Mouse (Mus musculus) common myeloid progenitor, adult 5-6 weeks (primary cell): ENCODE results near the gene F3. TPM values are rescaled to one million over a fixed set of nuclear protein-coding genes. Genes with fewer than 3 reads are reported as not detected.
"Not testable (repeated sequence)": the region's sequence is repeated elsewhere in the genome, so short reads cannot be mapped to it uniquely, and the experiment has no call there.

Source experiments
- ATAC-seq: replicated peaks from 2 replicates; pipeline ENCODE4 v1.8.0; 2016; ENCODE audit warnings: low read depth, mild to moderate bottlenecking, moderate TSS enrichment, inconsistent platforms; ENCODE audit not compliant: poor library complexity, severe bottlenecking
- total RNA-seq: library from RNA; stranded (forward); fragments of 200-1000, 187-1606 nt; gene quantifications from 2 replicates; pipeline ENCODE4 v1.2.3, GENCODE M21; 2017

F3 gene
- total RNA-seq, 1 experiment from 2014 or later = 1.5 TPM

DNA sequence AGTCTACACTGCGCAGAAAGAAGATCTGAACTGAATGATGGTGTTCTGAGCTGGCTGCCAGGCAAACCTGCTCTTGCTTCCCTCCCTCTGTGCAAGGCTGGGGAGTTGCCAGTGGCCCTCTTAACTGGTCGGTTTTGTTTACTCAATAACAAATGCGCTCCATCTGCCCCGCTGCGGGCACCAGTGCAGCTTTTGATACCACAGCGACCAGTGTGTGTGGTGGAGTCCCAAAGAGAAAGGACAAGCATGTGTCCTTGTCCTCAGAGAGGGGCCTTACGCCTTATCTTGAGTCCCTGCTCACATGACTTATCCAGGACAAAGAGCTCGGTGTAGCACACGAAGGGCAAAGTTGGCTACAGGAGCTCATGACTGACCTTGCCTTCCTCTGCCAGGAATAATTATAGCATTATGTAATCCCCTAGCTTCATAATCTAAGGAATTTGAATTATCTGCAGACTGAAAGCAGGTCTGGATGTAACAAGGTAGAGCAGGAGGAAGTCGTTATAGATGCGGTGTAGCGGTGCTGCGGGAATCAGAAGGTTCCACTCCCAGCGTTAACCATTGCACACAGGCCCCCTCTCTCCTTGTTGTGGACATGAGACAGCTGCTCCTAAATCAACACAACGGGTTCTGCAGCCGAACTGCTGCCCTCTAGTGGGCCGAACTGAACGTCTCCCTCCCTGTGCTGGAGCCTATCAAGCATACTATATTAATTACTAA is 12.8 kb downstream of the F3 start:
- peak; percentile 73 for ATAC-seq

DNA sequence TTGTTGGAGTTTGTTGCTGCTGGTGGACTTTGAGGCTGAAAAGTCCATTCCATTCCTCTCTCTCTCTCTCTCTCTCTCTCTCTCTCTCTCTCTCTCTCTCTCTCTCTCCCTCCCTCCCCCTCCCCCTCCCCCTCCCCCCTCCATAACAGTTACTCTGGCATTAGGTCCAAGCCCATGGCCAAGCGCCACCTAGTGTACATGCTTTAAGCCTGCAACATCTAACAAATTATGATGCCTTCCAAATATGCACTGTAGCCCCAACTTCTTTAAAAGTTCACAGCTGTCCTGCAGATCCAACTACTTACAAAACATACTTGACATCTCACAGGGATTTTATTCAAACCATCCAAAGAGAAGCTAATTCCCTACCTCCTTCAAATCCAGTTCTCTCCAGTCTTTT is 14.1 kb downstream of the F3 start:
- ATAC-seq = no peak

DNA sequence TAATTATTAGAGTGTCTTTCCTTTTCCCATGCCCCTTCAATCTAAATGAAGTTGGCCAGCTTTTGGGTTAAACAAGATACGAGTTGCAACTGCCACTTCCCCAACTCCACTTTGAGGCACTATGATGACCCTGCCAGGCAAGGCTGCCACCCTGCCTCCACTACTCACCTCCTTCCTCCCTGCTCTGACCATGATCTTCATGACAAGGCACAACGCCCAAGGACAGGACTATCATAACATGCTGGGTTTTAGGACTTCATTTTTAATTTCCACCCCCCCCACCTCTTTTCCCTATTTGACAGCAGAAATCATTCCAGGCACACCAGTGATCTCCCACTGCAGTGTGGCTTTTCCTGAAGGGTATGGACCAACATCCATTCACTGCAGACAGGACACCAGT is 14.6 kb downstream of the F3 start:
- ATAC-seq = no peak

DNA sequence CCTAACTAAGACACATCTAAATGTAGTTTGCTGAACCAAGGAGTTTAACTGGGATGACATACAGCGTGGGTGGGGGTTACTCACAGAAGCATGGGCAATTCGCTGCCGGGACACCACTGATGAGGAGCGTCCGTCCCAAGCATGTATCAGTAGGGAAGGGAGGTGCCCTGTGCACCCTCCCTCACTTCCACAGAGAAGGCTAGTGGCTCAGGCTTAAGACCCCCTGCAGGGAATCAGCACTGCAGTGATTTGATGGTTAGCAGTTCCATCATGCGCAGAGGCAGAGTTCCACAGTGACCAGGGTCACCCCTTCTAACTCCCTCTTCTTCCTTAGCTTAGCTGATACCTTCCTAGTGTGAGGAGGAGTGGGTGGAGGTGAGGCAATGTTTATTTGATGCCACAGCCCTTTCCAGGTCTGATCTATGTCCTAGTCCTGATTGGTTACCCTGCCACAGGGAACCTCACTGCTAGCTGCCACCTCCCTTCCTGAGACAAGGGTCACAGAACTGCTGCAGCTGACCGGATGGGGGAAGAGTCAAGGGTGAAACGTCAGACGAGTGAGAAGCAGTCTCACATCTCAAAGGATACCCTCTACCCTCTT is 15.5 kb downstream of the F3 start:
- 0 out of 2 replicates have a peak, but pooled peaks have one; percentile 4 for ATAC-seq

DNA sequence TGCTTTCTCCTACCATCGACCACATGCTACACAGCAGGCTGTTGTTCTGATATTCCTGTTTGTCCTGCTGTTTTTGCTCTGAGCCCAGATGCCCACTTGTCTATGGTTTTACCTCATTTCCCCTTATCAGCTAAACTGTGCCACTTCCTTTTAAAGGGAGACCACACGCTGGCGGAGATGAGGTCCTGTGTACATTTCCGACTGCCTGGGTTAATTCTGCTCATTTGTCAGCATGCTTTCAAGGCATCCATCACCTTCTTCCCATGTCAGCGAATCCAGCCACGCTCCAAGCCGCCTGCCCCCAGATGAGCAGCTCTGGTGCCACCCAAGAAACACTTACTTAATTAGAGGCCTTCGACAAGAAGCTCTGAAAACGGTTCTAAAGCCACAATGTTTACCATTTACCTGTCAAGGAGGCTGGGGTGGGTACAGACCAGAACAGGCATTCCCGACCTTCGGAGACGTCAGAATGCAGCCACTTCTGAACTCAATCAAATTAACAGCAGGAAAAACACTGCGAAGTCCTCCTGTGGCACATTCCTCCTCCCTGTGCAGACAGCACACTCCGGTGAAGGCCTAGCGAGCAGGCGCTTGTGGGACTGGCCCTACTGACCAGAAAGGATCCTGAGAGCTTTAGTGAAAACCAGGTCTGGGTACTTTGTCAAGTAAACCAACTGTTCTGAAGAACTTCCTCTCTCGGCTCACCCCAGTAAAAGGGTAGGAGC is 16.3 kb downstream of the F3 start:
- ATAC-seq = peak; percentile 77

DNA sequence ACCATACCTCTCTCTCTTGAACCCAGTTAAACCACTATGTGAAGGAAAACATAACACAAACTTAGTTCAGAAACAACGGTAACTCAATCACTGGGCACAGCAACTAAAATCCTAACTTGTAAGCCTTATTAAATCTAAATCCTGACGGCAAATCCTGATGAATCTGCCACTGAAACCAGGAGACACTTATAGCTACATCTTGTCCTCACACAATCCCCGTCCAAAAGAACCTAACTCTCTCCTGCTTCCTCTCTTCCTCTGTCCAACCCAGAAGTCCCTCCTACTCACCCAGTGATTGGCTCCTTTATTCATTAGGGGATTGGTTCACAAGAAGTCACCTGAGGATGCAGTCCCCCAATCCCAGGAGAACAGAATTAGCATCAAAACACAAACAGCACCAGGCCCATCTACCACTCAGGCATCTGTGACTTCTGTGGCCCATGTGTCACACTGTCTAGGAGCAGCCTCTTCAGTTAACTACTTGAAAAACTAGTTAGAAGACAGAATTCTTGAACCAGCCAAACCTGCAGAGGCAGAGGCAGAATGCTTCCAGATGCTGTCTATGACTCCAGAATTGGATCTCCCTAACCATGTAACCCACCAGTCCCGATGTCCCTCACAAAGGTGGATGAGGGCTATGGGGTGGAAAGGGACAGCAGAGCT is 18.0 kb downstream of the F3 start:
- ATAC-seq = not testable (repeated sequence)

DNA sequence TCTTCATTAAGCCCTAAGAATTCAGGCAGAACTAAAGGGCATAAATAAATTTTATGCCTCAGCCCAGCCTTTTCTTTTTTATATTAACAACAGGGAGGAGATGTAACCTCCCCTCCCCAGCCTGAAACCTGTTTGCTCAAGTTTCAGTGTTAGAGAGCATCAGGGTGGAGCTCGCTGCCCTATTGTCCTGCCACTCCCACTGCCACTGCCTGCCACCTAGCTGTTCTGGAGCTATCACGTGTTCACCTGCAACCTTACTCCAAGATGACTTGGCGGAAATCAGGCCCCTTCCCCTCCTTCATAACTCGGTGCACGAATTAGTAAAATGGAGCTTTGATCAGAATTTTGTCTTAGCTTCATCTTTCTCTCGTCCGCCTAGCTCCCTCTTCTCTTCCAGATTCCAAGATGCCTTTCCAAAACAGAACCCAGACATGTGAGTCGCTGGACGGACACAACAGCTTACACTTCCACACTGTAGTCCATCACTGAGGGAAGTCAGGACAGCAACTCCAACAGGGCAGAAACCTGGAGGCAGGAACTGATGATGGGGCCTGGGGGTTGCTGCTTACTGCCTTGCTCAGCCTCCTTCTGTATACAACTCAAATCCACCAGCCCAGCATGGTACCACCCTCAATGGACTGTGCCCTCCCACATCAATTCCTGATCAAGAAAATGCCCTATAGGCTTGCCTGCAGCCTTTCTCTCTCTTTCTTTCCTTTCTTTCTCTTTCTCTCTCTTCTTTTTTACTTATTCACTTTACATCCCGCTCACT is 31.2 kb downstream of the F3 start:
- not testable (repeated sequence) for ATAC-seq

DNA sequence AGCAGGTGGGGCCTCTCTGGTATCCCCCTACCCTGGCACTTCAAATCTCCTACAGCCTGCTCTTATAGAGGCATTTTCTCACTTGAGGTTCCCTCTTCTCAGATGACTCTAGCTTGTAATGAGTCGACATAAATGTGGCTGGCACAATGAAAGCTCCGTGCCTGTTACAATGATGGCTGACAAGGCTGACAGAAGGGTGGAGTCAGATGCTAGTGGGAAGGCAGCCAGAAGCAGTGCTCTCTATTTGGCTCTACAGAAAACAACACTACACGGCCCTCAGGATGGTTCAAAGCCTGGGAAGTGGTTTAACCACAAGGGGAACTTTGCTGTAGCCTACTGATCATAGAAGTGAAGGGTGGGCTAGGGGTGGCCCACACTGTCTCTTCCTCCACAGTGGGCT is 31.8 kb downstream of the F3 start:
- peak; percentile 99 for ATAC-seq

DNA sequence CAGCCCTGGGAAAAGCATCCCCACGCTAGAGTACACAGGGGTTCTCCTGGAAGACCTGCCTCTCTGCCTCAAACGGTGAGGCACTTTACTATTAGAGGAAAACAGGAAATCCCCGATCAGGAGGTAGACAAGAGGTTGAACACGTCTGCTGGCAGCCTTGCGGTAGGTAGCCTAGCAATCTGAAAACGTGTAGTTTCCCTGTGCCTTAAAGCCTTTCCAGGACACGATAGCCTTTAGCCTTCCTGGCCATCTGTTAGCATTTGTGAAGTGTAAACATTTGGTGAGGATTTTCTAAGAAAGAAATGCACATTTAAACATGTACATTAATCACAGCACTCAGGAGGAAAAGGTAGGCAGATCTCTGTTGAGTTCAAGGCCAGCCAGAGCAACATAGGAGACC is 35.0 kb downstream of the F3 start:
- no peak for ATAC-seq

DNA sequence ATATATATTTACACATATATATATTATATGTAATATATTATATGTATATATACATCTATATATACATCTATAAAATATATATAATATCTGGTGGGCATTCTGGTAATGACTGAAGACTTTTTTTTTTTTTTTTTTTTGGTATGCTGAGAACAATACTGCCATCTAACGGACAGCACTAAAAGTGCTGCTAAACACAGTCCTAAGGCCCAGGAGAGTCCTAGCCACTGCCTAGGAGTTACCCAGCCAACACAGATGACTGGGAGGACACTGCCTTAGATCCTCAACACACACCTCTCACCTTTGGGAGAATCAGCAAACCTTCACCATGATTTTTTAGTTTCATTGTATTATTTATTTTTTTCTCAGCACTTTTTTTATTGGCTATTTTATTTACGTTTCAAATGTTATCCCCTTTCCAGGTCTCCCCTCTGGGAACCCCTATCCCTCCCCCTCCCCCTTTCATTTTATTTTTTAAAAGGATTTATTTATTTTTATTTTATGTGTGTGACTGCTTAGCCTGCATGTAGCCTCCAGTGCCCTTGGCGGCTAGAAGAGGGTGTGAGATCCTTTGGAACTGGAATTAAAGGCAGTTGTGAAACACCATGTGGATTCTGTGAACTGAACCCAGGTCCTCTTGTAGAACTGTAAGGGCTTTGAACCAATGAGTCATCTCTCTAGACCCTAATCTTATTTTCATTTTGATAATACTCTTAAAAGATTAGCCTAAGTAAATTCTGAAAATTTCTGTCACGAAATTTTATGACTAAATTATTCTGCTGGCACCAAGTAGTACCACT is 38.9 kb downstream of the F3 start:
- peak; percentile 59 for ATAC-seq

DNA sequence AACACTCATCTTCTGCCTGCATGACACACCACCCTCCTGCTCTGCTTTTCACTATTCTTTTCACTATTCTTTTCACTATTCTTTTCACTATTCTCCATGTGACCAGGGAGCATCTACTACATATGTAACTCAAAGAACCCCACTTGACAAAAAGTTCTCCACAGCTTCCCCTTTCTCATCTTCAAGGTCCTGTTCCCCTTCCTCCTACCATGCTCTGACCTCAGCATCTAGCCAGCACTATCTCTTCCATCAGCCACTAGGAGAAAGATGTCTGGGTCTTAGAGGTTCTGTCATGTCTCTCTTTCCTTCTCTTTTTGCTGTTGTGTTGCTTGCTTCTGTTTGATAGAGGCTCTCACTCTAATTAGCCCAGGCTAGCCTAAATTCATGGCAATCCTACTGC is 42.7 kb downstream of the F3 start:
- peak; percentile 82 for ATAC-seq

DNA sequence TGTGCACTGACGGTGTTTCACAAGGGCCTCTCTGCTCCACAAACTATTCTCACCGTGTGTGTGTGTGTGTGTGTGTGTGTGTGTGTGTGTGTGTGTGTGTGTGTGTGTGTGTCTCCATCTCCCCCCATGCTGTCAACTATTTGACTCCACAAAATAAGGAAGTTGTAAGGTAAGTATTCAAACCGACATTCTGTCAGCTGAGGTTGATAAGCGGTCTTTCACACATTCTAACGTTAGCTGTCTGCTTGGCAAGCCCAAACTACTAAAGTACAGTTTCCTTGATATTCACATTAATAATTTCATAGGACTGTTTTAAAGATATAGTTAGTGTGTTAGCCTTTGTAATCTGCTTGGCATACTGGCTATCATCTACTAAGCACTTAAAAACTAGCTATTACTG is 43.5 kb downstream of the F3 start:
- peak; percentile 31 for ATAC-seq

DNA sequence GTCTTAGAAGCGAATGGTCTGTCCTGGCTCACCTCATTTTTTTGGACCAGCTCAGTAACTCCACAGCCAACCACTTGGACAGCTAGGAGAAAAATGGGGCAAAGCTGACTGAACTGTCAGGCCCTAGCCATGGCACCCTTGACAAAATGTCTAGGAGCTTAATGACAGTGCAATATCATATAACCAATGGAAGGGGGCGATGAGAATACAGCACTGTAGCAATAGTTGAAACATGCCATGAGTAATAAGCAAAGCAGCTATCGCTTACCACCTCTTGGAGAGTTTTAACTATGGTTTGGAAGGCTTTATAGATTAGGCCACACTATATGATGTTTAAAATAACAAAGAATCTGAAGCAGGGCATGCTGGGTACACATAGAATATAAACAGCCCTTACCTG is 45.4 kb downstream of the F3 start:
- ATAC-seq = no peak

DNA sequence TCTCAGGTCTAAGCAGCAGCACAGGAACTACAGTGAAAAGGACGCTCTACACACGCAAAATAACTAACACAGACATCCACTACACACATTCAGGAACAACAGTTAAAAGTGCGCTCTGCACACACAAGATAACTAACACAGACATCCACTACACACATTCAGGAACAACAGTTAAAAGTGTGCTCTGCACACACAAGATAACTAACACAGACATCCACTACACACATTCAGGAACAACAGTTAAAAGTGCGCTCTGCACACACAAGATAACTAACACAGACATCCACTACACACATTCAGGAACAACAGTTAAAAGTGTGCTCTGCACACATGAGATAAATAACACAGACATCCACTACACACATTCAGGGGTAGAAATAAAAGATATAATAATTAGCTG is 50.0 kb downstream of the F3 start:
- not testable (repeated sequence) for ATAC-seq

DNA sequence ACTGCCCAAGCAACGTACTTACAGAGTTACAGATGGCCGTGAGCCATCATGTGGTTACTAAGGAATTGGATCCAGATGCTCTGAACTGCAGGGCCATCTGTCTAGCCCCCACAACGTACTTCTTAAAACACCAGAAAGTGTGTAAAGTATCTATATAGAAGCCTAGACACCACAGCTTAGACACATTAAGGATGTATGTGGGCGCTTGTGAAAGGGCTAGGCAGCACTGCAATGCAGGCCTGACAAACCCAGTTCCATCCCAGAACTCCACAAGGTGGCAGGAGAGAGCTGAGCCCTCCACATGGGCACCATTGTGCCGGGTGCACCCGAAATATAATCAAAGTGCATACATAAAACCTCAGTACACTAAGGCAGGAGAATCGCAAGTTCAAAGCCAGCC is 54.6 kb downstream of the F3 start:
- peak; percentile 96 for ATAC-seq

DNA sequence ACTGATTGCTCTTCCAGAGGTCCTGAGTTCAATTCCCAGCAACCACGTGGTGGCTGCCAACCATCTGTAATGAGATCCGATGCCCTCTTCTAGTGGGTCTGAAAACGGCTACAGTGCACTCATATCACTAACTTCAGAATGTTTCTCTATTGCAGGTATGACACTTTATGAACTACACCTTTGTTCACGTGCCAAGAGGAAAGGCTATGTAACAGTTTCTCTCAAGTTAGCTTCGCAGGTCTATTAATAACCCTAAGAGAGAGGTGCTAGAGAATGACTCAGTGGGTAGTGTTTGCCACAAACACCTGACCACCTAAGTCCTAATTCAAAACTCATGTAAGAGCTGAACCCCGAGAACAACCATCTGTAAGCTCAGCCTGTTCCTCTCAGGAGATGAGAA is 59.7 kb downstream of the F3 start:
- ATAC-seq = no peak
